Mouse (Mus musculus) liver, embryonic 11.5 days (tissue): ENCODE results near the gene Rpl6. TPM values are rescaled to one million over a fixed set of nuclear protein-coding genes. Genes with fewer than 3 reads are reported as not detected.

Source experiments
- ATAC-seq: fragments of 200-750 bp; cut with Nextera tagmentation; replicated peaks from 2 replicates; pipeline ENCODE4 v1.8.0; 2017; ENCODE audit warnings: moderate number of reproducible peaks, mild to moderate bottlenecking, moderate TSS enrichment, moderate library complexity; ENCODE audit not compliant: low FRiP score
- DNase-seq: peaks from one replicate; pipeline ENCODE4 v3.0.0-alpha.2; 2017; ENCODE audit warnings: low spot score
- H3K27ac ChIP-seq: fragments of 300-500 bp; sonication (generic); 2 replicates; pipeline ENCODE4 v1.5.1; 2014; ENCODE audit warnings: mild to moderate bottlenecking, low read depth, low read length, control low read depth
- H3K27me3 ChIP-seq: fragments of 300-500 bp; sonication (generic); replicated peaks from 2 replicates; pipeline ENCODE4 v1.6.1; 2014; ENCODE audit warnings: low read length, mixed read lengths; ENCODE audit not compliant: control insufficient read depth, insufficient read depth
- H3K36me3 ChIP-seq: fragments of 300-500 bp; sonication (generic); 2 replicates; pipeline ENCODE4 v1.6.1; 2014; ENCODE audit warnings: mild to moderate bottlenecking, low read length, moderate library complexity, mixed read lengths; ENCODE audit not compliant: control insufficient read depth, insufficient read depth
- H3K4me1 ChIP-seq: fragments of 300-500 bp; sonication (generic); replicated peaks from 2 replicates; pipeline ENCODE4 v1.6.1; 2014; ENCODE audit warnings: low read length, mixed read lengths; ENCODE audit not compliant: control insufficient read depth, insufficient read depth
- H3K4me2 ChIP-seq: fragments of 300-500 bp; sonication (generic); 2 replicates; pipeline ENCODE4 v1.6.1; 2014; ENCODE audit warnings: mild to moderate bottlenecking, control low read depth, moderate library complexity
- H3K4me3 ChIP-seq: fragments of 300-500 bp; sonication (generic); 2 replicates; pipeline ENCODE4 v1.5.1; 2014; ENCODE audit warnings: low read depth, low read length, control low read depth
- H3K9ac ChIP-seq: fragments of 300-500 bp; sonication (generic); 2 replicates; pipeline ENCODE4 v1.6.1; 2014; ENCODE audit warnings: low read depth, low read length, control low read depth
- H3K9me3 ChIP-seq: fragments of 300-500 bp; sonication (generic); 2 replicates; pipeline ENCODE4 v1.6.1; 2016; ENCODE audit warnings: low read length, inconsistent platforms, mixed read lengths; ENCODE audit not compliant: control insufficient read depth
- WGBS: fragments of 180-500 bp; shearing (Covaris S2); extraction: QIAGEN DNeasy Blood & Tissue Kit; methylation state at CpG from one replicate; pipeline ENCODE4 v1.1.7; 2014; 5-methylcytosine and 5-hydroxymethylcytosine counted together
- polyA plus RNA-seq: library from polyadenylated mRNA; unstranded; fragments of >200 nt; fragmentation: Nextera tagmentation; extraction: Ambion mirVana; gene quantifications from 2 replicates; pipeline ENCODE4 v1.2.1, GENCODE M21; 2014

Gene Rpl6
- polyA plus RNA-seq = 959 and 1,036 TPM in 2 replicates

DNA sequence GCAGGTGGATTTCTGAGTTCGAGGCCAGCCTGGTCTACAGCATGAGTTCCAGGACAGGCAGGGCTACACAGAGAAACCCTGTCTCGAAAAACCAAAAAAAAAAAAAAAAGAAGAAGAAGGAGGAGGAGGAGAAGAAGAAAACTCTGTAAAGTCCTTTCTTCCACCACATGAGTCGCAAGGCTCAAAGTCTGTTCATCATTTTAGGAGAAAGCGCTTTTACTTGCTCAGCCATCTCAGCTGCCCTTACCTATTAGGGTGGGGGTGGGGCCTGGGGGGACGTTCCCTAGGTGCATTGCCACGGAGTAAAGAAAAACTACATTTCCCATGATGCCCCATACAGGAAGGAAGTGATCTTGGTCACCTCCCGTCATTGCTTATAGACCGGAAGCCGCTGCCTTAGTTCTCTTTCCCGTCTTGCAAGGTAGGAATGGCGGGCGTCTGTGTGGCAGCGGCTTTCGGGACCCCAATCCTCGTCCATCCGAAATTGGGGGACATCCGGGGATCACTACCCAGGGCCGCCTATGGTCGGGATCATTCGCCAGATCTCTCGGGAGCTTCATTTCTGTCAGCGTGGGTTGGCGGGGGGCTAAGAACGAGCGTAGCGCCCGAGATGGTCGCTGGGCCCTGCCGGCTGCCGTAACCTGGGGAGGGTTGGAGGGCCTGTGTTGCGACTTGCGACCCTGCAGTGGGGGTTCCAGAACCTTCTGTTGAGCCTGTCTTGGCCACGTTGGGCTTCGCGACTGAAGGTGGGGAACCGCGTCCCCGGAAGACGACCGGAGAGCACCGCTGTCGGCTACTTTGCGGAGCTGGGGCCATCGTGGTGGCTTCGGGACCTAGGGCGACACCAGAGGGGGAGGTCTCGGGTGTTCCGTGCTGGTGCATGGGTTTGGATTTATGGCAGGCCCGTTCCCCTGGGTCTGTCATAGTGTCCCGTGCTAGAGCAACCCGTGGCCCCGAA is at the start of gene Rpl6:
Gene Rpl6 (plus strand): TSS at position 350 of the 958 bp plus-strand sequence.
- WGBS = 1% methylated on average over 52 of the region's 52 CpGs
- DNase-seq (peak; percentile 79), ATAC-seq (peak; percentile 86)
- Histone ChIP-seq H3K36me3 (peaks cover 34% of the 10 kb centered on the region), H3K9ac (peak within 1 kb of the TSS; percentile 100), H3K4me2 (peak within 1 kb of the TSS; percentile 84), H3K4me1 (peaks cover 23% of the 10 kb centered on the region), H3K9me3 (no peaks in the 10 kb centered on the region), H3K27ac (peak within 1 kb of the TSS; percentile 91), H3K4me3 (peak within 1 kb of the TSS; percentile 98), H3K27me3 (no peaks in the 10 kb centered on the region)

DNA sequence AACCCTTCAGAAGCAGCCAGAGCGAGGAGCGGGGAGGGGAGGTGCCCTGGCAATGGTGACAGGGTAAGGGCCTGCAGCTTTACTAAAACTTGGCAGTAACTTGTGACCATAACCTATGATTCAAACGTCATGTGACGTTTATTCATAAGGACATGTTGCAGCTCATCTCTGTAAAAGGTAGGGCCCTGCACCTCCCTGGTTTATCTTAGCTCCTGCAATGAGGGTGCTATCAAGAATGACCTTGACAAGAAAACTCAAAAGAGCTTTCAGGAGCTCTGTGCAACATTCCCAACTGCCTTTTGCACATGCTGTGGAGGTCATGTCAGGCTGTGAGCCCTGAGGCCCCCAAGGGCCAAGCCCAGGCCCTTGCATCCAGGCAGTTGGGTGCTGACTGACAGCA is 48.2 kb upstream of the Rpl6 start:
- Histone ChIP-seq H3K4me3 (no peak overlapping the region), H3K27ac (no peak overlapping the region), H3K9ac (no peak overlapping the region), H3K9me3 (no peaks in the 10 kb centered on the region), H3K4me2 (no peak overlapping the region), H3K4me1 (no peaks in the 10 kb centered on the region), H3K36me3 (peaks cover 38% of the 10 kb centered on the region), H3K27me3 (no peaks in the 10 kb centered on the region)
- DNase-seq (no peak), ATAC-seq (no peak)
- WGBS = 94% methylated on average over 4 of the region's 4 CpGs

DNA sequence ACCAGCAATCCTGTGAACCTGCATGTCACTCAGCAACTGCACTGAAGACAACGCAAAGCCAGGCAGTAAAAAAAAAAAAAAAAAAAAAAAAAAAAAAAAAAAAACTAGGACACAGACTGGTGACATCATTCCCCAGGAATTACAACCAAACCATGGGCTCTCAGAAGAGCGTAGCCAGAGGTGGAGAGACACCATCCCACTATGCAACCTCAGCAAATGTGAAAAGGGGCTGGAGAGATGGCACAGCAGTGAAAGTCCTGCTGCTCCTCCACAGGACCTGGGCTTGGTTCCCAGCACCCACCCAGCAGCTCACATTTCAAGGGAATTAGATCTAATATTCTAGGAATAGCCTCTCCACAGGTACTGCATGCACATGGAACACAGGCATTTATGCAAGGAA is 47.3 kb upstream of the Rpl6 start:
- peaks cover 42% of the 10 kb centered on the region for H3K36me3 ChIP-seq
- 78% methylated on average over 2 of the region's 2 CpGs for WGBS

DNA sequence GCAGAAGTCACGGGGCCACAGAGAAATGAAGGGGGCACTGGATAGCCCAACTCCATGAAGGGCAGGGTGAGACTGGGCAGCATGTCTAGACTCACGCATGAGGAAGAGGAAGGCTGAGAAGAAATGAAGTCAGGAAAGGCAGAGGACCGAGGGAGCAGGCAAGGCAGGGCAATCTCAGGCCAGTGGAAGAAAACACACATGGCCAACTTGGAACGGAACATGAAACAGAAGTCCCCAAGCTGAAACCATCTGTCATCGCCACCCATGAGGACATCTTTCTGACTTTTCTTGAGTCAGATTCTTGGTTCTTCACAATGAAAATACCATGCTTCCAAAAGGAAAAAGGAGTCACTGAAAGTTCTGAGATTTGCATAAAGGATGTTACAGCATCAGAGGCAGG is 46.8 kb upstream of the Rpl6 start:
- peaks cover 42% of the 10 kb centered on the region for H3K36me3 ChIP-seq

More for the DNA sequence above, 47.3 kb upstream of the Rpl6 start:
- no peak for ATAC-seq
- Histone ChIP-seq H3K9me3 (no peaks in the 10 kb centered on the region), H3K27ac (no peak overlapping the region), H3K27me3 (no peaks in the 10 kb centered on the region), H3K4me3 (no peak overlapping the region), H3K4me1 (no peaks in the 10 kb centered on the region), H3K9ac (no peak overlapping the region), H3K4me2 (no peak overlapping the region)
- no peak for DNase-seq

DNA sequence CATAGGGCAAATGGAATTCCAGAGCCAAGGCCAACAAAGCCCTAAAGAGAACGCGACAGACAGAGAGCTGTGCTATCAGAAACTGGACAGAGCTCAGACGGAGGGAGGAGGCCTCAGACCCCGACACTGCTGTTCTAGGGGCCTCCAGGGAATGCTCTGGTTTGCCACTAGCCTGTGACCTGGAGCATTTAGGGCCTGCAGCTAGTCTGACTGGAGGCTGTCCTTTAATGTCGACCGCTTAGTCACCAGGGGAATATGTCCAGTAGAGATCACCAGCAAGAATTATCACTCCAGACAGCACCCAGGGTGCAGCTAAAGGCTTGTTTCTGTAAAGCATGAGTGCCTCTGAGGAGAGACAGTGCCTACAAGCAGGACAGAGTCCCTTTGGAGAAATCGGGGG is 45.3 kb upstream of the Rpl6 start:
- Histone ChIP-seq H3K4me2 (no peak overlapping the region), H3K36me3 (peaks cover 42% of the 10 kb centered on the region; the same call in 1 of the 2 replicates), H3K9me3 (no peaks in the 10 kb centered on the region), H3K4me1 (no peaks in the 10 kb centered on the region), H3K4me3 (no peak overlapping the region), H3K27ac (no peak overlapping the region), H3K9ac (no peak overlapping the region), H3K27me3 (no peaks in the 10 kb centered on the region)
- WGBS = 85% methylated on average over 7 of the region's 7 CpGs
- DNase-seq = no peak
- no peak for ATAC-seq

More for the DNA sequence above, 46.8 kb upstream of the Rpl6 start:
- H3K4me2 ChIP-seq = no peak overlapping the region
- no peaks in the 10 kb centered on the region for H3K27me3 ChIP-seq
- H3K9me3 ChIP-seq = no peaks in the 10 kb centered on the region
- WGBS = 91% methylated on average over 5 of the region's 5 CpGs
- DNase-seq = no peak
- H3K9ac ChIP-seq = no peak overlapping the region
- no peak overlapping the region for H3K4me3 ChIP-seq
- no peaks in the 10 kb centered on the region for H3K4me1 ChIP-seq
- ATAC-seq = no peak
- no peak overlapping the region for H3K27ac ChIP-seq

DNA sequence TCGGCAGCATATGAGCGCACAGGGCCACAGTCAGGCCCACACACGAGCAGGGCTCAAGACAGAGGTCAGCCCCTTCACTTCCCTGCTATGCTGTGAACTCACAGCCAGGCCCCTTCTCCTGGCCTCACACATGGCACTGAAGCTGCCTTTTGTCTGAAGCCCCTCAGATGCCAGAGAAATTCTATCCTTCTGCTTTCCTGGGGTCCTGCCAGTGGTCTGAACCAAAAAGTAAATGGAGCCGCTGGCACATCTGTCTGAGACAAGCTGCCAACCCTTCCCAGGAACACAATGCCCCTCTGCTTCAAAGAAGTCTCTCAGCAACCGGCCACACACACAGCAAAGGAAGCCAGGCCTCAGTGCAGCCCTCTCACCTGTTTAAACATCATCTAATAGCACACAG is 42.0 kb upstream of the Rpl6 start:
- no peak overlapping the region for H3K27ac ChIP-seq
- 90% methylated on average over 5 of the region's 5 CpGs for WGBS
- H3K4me2 ChIP-seq = no peak overlapping the region
- ATAC-seq (no peak), DNase-seq (no peak)
- no peak overlapping the region for H3K4me3 ChIP-seq
- no peak overlapping the region for H3K9ac ChIP-seq
- no peaks in the 10 kb centered on the region for H3K9me3 ChIP-seq
- no peaks in the 10 kb centered on the region for H3K27me3 ChIP-seq
- H3K36me3 ChIP-seq = peaks cover 54% of the 10 kb centered on the region; the same call in 1 of the 2 replicates
- H3K4me1 ChIP-seq = no peaks in the 10 kb centered on the region

GRCm38 (mm10) chr5:121162923-121163322 is 41.4 kb upstream of the Rpl6 start:
- no peak for ATAC-seq
- Histone ChIP-seq H3K27ac (no peak overlapping the region), H3K9ac (no peak overlapping the region), H3K36me3 (peaks cover 53% of the 10 kb centered on the region), H3K4me2 (no peak overlapping the region), H3K9me3 (no peaks in the 10 kb centered on the region), H3K27me3 (no peaks in the 10 kb centered on the region), H3K4me3 (no peak overlapping the region), H3K4me1 (no peaks in the 10 kb centered on the region)
- WGBS = 88% methylated on average over 7 of the region's 7 CpGs
- DNase-seq = no peak

DNA sequence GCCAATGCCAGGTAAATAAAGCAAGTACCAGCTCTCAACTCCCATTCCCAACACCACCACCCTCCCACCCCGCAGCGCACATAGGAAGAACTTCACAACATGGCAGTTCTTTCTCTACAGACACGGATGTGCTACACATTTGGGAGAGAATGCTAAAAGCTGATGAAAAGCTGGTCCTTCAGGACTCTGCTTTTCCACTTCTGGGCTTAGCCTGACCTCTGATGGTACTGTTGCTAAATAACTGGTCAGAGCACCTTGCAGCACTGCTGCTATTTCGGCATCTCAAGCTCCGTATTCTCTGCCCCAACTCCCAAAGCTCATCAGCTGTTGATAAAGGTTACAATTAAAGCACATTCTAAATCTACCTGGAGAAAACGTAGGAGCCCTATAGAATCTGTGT is 37.4 kb upstream of the Rpl6 start:
- H3K9ac ChIP-seq = no peak overlapping the region
- H3K27ac ChIP-seq = no peak overlapping the region
- DNase-seq (no peak), ATAC-seq (no peak)
- no peaks in the 10 kb centered on the region for H3K9me3 ChIP-seq
- H3K27me3 ChIP-seq = no peaks in the 10 kb centered on the region
- WGBS = 94% methylated on average over 6 of the region's 6 CpGs
- no peaks in the 10 kb centered on the region for H3K4me1 ChIP-seq
- H3K36me3 ChIP-seq = peaks cover 39% of the 10 kb centered on the region
- no peak overlapping the region for H3K4me3 ChIP-seq
- no peak overlapping the region for H3K4me2 ChIP-seq

GRCm38 (mm10) chr5:121169588-121169987 is 34.7 kb upstream of the Rpl6 start:
- Histone ChIP-seq H3K4me3 (no peak overlapping the region), H3K36me3 (peaks cover 26% of the 10 kb centered on the region), H3K4me1 (no peaks in the 10 kb centered on the region; the same call in 1 of the 2 replicates), H3K27ac (no peak overlapping the region), H3K9me3 (no peaks in the 10 kb centered on the region), H3K4me2 (no peak overlapping the region), H3K27me3 (no peaks in the 10 kb centered on the region), H3K9ac (no peak overlapping the region)
- 87% methylated on average over 2 of the region's 2 CpGs for WGBS
- no peak for DNase-seq
- ATAC-seq = no peak
